In the genomic region with DNA sequence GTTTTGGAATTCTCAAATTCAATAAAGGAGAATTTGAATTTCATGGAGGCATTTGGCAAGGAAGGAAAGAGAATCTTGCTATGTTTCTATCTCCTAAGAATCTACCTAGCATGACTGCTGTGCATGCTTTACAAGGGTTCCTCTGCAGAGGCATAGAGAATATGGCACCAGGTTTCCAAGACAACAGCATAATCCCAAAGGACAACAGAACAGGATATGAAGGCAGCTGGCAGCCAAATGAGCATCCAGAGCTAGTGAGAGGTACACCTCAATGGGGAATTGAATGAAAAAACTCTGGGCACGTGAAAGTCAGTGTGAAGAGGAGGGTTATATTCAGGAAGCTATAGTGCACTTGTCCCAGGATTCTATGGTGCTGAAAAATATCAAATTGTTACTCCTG, we compare ENCODE assay signal across 24 mouse cellular contexts.
DNase-seq lines count a peak whose midpoint lies in the region; ATAC-seq and TF ChIP-seq lines count a peak whose summit lies in the region.
"Had no signal": no experiment of that assay in that cellular context is flagged by ENCODE, and none has a peak within 500 bp of the region (broad histone marks: within the 10 kb centered on the region; RNA-seq: fewer than 3 reads in every experiment).

No protein-coding gene starts in this region.

- TF ChIP-seq POLR2A in brain, embryonic 14.5 days (IDR thresholded peaks at IDR 0.05; ENCODE audit: borderline replicate concordance, extremely low read depth, insufficient read depth, insufficient read length, poor library complexity, severe bottlenecking), result no peak

- no peak overlapping the region for H3K9ac ChIP-seq in forebrain, postnatal 0 days
- no peak overlapping the region for H3K9ac ChIP-seq in forebrain, embryonic 15.5 days (replicated peaks)
- no peak overlapping the region for H3K9ac ChIP-seq in midbrain, embryonic 12.5 days (replicated peaks)
- no peak overlapping the region for H3K9ac ChIP-seq in midbrain, postnatal 0 days (replicated peaks; ENCODE audit: low read length, poor library complexity, severe bottlenecking)
- H3K9ac ChIP-seq: intestine, embryonic 15.5 days; kidney, embryonic 15.5 days; limb, embryonic 12.5 days; liver, embryonic 12.5 days; stomach, embryonic 15.5 days had no signal

- H3K4me2 ChIP-seq in forebrain, postnatal 0 days (ENCODE audit: low read depth), result no peak overlapping the region
- no peak overlapping the region for H3K4me2 ChIP-seq in forebrain, embryonic 15.5 days (replicated peaks)
- H3K4me2 ChIP-seq in midbrain, embryonic 12.5 days (replicated peaks), result no peak overlapping the region
- no peak overlapping the region for H3K4me2 ChIP-seq in midbrain, postnatal 0 days (ENCODE audit: low read depth, low read length, poor library complexity, severe bottlenecking)
- H3K4me2 ChIP-seq: intestine, embryonic 15.5 days; kidney, embryonic 15.5 days; limb, embryonic 12.5 days; liver, embryonic 12.5 days; stomach, embryonic 15.5 days had no signal

- whole genome bisulfite sequencing in forebrain, postnatal 0 days, result 23% methylated on average over 1 of the region's 1 CpGs
- WGBS in forebrain, embryonic 15.5 days, result 36% methylated on average over 1 of the region's 1 CpGs
- 38% methylated on average over 1 of the region's 1 CpGs for WGBS in midbrain, embryonic 12.5 days
- WGBS in midbrain, embryonic 10.5 days, result 48% methylated on average over 1 of the region's 1 CpGs
- 20% methylated on average over 1 of the region's 1 CpGs for WGBS in midbrain, postnatal 0 days

- H3K27me3 ChIP-seq in forebrain, postnatal 0 days (ENCODE audit: insufficient read depth, low read length), result no peaks in the 10 kb centered on the region
- H3K27me3 ChIP-seq in forebrain, embryonic 15.5 days, result no peaks in the 10 kb centered on the region
- no peaks in the 10 kb centered on the region for H3K27me3 ChIP-seq in midbrain, embryonic 12.5 days
- H3K27me3 ChIP-seq in midbrain, embryonic 10.5 days (ENCODE audit: low read depth, poor library complexity, severe bottlenecking), result no peaks in the 10 kb centered on the region
- no peaks in the 10 kb centered on the region for H3K27me3 ChIP-seq in midbrain, postnatal 0 days (ENCODE audit: insufficient read depth, low read length)
- H3K27me3 ChIP-seq: intestine, embryonic 15.5 days; kidney, embryonic 15.5 days; limb, embryonic 12.5 days; liver, embryonic 12.5 days; megakaryocyte, embryonic 14.5 days; stomach, embryonic 15.5 days had no signal

- H3K9me3 ChIP-seq in forebrain, postnatal 0 days (ENCODE audit: low read length), result no peaks in the 10 kb centered on the region
- H3K9me3 ChIP-seq in forebrain, embryonic 15.5 days, result no peaks in the 10 kb centered on the region
- no peaks in the 10 kb centered on the region for H3K9me3 ChIP-seq in midbrain, embryonic 12.5 days
- H3K9me3 ChIP-seq in midbrain, embryonic 10.5 days (replicated peaks), result no peaks in the 10 kb centered on the region
- H3K9me3 ChIP-seq in midbrain, postnatal 0 days (ENCODE audit: low read length), result no peaks in the 10 kb centered on the region
- H3K9me3 ChIP-seq: forebrain, embryonic 10.5 days; intestine, embryonic 15.5 days; kidney, embryonic 15.5 days; limb, embryonic 12.5 days; liver, embryonic 12.5 days; megakaryocyte, embryonic 14.5 days; stomach, embryonic 15.5 days had no signal

- no peak overlapping the region for H3K4me3 ChIP-seq in forebrain, postnatal 0 days (ENCODE audit: low read depth, low read length)
- H3K4me3 ChIP-seq in forebrain, embryonic 15.5 days, result no peak overlapping the region
- H3K4me3 ChIP-seq in midbrain, embryonic 12.5 days, result no peak overlapping the region
- H3K4me3 ChIP-seq in midbrain, embryonic 10.5 days, result no peak overlapping the region
- no peak overlapping the region for H3K4me3 ChIP-seq in midbrain, postnatal 0 days (ENCODE audit: low read depth, low read length)
- H3K4me3 ChIP-seq: forebrain, embryonic 10.5 days; heart, adult 2 months; intestine, embryonic 15.5 days; kidney, embryonic 15.5 days; limb, embryonic 12.5 days; liver, embryonic 12.5 days; megakaryocyte, embryonic 14.5 days; stomach, embryonic 15.5 days had no signal

- no peak overlapping the region for H3K27ac ChIP-seq in forebrain, postnatal 0 days (ENCODE audit: low read depth, low read length)
- no peak overlapping the region for H3K27ac ChIP-seq in forebrain, embryonic 15.5 days (replicated peaks)
- no peak overlapping the region for H3K27ac ChIP-seq in midbrain, embryonic 12.5 days (replicated peaks)
- no peak overlapping the region for H3K27ac ChIP-seq in midbrain, embryonic 10.5 days (replicated peaks)
- H3K27ac ChIP-seq in midbrain, postnatal 0 days (ENCODE audit: low read depth, low read length), result no peak overlapping the region
- H3K27ac ChIP-seq: forebrain, embryonic 10.5 days; heart, adult 2 months; intestine, embryonic 15.5 days; kidney, embryonic 15.5 days; limb, embryonic 12.5 days; liver, embryonic 12.5 days; stomach, embryonic 15.5 days had no signal

- peak; percentile 8 for DNase-seq in forebrain, postnatal 0 days
- DNase-seq in midbrain, embryonic 10.5 days (ENCODE audit: low spot score), result no peak
- peak; percentile 53 for DNase-seq in brain, embryonic 14.5 days (ENCODE audit: low read depth)
- peak; percentile 39 for DNase-seq in midbrain, postnatal 0 days (ENCODE audit: low spot score)
- no peak for DNase-seq in kidney, adult 18-20 months
- DNase-seq: adrenal gland, postnatal 36 days; B cell, adult 2 months; cerebellum, adult 8-10 months; gastrocnemius, postnatal 25 days; heart, adult 2 months; heart, postnatal 4 days; kidney, postnatal 4 days; lung, adult 2 months; thymus, adult 18-20 months; thymus, postnatal 4 days had no signal

- no peaks in the 10 kb centered on the region for H3K4me1 ChIP-seq in forebrain, postnatal 0 days (ENCODE audit: insufficient read depth)
- H3K4me1 ChIP-seq in forebrain, embryonic 15.5 days, result no peaks in the 10 kb centered on the region
- peaks cover 2% of the 10 kb centered on the region; the same call in 1 of the 2 replicates for H3K4me1 ChIP-seq in midbrain, embryonic 12.5 days
- no peaks in the 10 kb centered on the region for H3K4me1 ChIP-seq in midbrain, embryonic 10.5 days
- H3K4me1 ChIP-seq in midbrain, postnatal 0 days (ENCODE audit: insufficient read depth, low read length), result no peaks in the 10 kb centered on the region
- H3K4me1 ChIP-seq: forebrain, embryonic 10.5 days; intestine, embryonic 15.5 days; kidney, embryonic 15.5 days; limb, embryonic 12.5 days; liver, embryonic 12.5 days; megakaryocyte, embryonic 14.5 days; stomach, embryonic 15.5 days had no signal

- no peak for TF ChIP-seq CTCF in forebrain, postnatal 0 days (IDR thresholded peaks at IDR 0.05; ENCODE audit: low read depth)
- TF ChIP-seq CTCF in brain, embryonic 14.5 days (IDR thresholded peaks at IDR 0.05; ENCODE audit: borderline replicate concordance, extremely low read depth, insufficient read depth, insufficient read length), result no peak
- no peak for TF ChIP-seq CTCF in midbrain, postnatal 0 days (IDR thresholded peaks at IDR 0.05)

- ATAC-seq in forebrain, postnatal 0 days, result no peak
- ATAC-seq in forebrain, embryonic 15.5 days (replicated peaks), result no peak
- peak; percentile 63; the same call in 1 of the 2 replicates for ATAC-seq in midbrain, embryonic 12.5 days (ENCODE audit: low FRiP score, low read depth)
- no peak for ATAC-seq in midbrain, postnatal 0 days (ENCODE audit: low FRiP score)
- ATAC-seq: intestine, embryonic 15.5 days; liver, embryonic 12.5 days had no signal

- no peaks in the 10 kb centered on the region for H3K36me3 ChIP-seq in forebrain, postnatal 0 days (ENCODE audit: insufficient read depth)
- H3K36me3 ChIP-seq in forebrain, embryonic 15.5 days, result no peaks in the 10 kb centered on the region
- no peaks in the 10 kb centered on the region for H3K36me3 ChIP-seq in midbrain, embryonic 12.5 days
- H3K36me3 ChIP-seq in midbrain, embryonic 10.5 days, result no peaks in the 10 kb centered on the region
- H3K36me3 ChIP-seq in midbrain, postnatal 0 days (ENCODE audit: insufficient read depth, low read length), result no peaks in the 10 kb centered on the region
- H3K36me3 ChIP-seq: forebrain, embryonic 10.5 days; intestine, embryonic 15.5 days; kidney, embryonic 15.5 days; limb, embryonic 12.5 days; liver, embryonic 12.5 days; stomach, embryonic 15.5 days had no signal

Comparison
In these comparisons a context has a peak if more than half of its experiments do, and no peak if none do; other contexts are left out.
1. DNase-seq: peak in forebrain, postnatal 0 days (single experiment), brain, embryonic 14.5 days (single experiment) and midbrain, postnatal 0 days (single experiment); none in midbrain, embryonic 10.5 days (single experiment) and kidney, adult 18-20 months (single experiment).